Mouse (Mus musculus) skeletal muscle tissue, adult 2 months (tissue): Measurements from ENCODE around the gene Suz12.
A peak's percentile ranks its signal among the peaks of the same experiment; 100 is the strongest.
"Not testable (repeated sequence)": the region's sequence is repeated elsewhere in the genome, so short reads cannot be mapped to it uniquely, and the experiment has no call there.

Experiments used
- DNase-seq: peaks from one replicate; pipeline ENCODE4 v3.0.0-alpha.2; 2012; ENCODE audit warnings: low read depth, low spot score

The Suz12 gene

DNA sequence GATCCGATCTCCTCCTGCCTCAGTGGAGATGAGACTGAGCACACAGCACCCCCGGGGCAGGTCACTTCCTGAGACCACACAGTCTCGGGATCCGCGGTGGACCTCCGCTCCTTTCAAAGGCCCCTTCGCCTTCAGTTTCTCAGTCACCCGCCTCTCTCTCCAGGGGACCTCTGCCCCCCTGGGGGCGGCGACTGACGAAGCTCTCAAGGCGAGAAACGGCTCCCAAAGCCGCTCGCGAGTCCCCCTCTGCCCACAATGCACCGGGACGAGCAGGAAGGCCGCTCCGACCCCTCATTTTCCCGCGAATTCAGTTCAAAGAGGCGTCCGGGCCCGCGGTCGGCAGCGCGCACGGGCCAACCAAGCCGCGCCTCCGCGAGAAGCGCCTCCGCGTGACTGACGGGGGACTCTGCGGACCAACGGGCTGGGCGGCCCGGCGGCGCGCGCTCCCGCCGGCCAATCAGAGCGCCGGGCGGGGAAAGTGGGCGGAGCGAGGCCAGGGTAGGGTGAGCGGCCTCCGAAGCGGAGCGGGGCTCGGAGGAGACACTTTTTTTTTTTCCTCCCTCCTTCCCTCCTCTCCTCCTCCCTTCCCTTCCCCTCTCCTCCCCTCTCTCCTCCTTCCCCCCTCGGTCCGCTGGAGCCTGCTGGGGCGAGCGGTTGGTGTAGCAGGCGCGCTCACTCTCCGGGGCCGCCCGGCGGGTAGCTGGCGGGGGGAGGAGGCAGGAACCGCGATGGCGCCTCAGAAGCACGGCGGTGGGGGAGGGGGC is at the start of gene Suz12:
TSS of gene Suz12 (plus strand) at position 515 of the 764 bp plus-strand sequence.
- peak; percentile 89 for DNase-seq

DNA sequence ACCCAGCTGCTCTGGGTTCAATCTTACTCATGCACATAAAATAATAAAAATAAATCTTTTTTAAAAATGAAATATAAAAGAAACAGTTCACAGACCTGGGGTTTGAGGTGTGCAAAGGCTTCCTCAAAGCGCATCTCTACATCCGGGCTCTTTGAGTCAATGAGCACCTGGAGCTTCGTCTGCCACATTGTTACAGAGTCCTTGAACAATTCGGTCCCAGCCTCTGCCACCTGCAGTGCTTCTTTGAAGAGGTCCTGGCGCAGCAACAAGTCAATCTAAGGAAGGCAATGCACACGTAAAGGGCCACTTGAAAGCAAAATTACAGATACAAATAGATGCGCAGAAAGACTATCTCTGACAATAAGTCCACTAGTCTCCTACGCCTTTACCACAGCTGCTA is 49.8 kb upstream of the Suz12 start:
- DNase-seq: no peak

DNA sequence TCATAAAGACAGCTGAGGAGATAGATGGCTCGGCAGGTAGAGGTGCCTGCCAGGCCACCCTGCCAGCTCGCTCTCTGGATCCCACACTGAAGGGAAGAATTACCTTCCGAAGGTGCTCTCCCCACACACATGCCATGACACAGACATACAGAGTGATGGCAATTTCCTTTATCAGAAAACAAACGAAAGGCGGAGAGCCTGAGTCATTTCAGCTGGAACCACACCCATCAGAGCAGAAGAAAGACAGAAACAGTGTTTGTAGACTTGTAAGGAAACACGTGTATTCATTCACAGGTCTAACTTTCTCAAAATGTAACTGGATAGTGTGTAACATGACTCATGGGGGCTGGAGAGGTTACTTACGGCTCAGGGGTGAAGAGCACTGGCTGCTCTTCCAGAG is 49.3 kb upstream of the Suz12 start:
- no peak for DNase-seq

DNA sequence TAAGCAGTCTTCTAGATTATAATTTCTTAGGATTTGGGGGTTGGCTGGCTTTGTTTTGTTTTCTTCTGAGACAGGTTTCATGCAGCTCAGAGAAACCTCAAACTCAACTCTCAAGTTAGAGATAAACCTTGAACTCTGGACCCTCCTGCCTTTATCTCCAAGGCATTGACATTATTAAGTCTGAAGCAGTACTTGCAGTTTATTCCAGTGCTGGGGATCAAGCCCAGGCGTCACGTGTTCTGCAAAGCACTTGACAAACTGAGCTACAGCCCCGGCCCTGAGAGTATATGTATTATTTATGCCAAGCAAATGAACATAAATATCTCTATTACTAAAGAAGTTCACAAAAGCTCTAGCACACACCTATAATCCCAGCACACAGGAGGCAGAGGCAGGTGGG is 45.6 kb upstream of the Suz12 start:
- DNase-seq: no peak

DNA sequence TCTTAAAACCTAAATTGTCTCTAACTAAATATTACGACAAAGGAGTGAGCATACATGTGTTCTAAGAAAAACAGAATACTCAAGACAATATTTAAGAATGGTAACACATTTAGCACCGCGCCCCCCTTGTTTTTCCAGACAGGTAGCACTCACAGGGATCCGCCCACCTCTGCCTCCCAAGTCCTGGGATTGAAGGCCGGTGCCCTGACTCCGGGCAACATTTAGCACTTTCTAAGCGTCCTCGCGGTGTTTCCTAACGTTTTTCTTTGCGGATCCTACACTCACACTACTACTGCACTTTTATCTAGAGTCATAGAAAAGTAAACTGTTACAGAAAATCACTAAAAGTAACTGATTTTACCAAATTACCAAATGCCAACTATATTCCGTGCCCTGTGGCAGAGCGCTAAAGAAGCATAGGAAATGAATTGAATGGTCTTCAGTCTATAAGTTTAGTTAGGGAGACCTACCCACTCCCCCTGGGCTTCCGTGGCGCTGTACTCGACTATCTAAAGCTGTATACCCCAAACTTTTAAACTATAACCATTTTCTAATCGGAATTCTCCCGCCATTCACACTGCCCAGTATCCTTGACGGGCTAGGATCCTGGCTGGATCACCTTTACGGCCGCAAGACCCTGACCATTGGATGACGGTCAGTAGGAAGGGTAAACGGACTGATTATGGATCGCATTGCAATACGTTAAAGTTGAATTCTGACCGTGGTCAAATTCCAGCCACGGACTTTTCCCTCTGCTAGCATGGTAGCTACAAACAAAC is 31.4 kb upstream of the Suz12 start:
- DNase-seq: no peak

GRCm38 (mm10) chr11:79962125-79962876 is 30.6 kb upstream of the Suz12 start, which contains the start of gene Utp6:
Gene Utp6, minus strand, starts transcription at chr11:79962390.
- peak; percentile 96 for DNase-seq

- no peak for DNase-seq
These were observed 30.1 kb upstream of the Suz12 start for GRCm38 (mm10) chr11:79962877-79963183.

DNA sequence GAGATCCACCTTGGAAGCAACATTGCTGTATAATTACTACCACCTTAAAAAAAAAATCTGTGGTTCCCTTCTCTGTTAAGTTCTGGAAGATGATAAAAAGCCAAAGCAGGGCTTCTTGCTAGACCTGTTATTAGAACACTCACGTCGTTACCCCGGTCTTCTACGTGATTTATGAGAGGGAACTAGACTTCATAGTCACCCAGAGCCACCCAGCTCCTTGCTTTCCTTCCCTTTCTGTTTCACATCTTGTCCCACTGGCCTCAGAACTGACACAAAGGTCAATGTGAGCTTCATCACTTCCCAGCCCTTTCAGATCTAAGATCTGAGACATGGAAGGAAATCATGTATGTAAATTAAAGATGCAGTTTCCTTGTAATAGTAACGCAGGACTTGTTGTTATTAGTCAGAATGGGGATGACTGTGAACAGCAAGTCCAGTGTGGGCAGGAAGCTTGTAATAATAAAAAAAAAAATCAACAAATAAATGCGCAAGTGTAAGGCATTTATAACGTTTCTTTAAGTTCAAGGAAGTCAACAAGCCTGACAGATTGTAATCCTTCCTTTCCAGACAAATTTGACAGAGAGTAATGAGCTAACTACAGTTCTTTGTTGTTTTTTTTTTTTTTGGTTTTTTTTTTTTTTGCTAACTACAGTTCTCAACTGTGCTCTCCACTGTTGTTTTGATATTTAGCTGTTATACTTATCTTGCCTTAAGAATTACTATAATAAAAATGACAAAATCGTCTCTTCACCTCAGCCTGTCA is 29.5 kb upstream of the Suz12 start:
- DNase-seq: no peak

- no peak for DNase-seq
These were observed 27.0 kb upstream of the Suz12 start for GRCm38 (mm10) chr11:79965896-79966295.

DNA sequence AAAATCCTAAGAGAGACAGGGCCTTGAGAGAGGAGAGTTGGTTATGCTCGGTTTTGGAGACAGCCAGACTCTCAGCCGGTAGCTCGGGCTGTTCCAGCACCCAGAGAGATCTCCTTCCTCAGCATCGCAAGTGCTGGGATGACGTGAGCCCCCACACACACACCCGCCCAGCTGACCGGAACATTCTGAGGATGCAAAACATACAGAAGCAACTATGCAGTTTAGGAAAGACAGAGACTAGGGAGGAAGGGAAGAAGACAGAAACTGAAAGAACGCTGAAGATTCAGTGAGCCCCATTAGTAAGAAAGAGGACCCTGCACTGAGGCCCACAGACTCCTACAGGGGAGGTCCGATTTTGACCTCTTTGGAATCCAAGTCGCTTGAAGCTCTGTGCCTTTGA is 25.2 kb upstream of the Suz12 start:
- DNase-seq: no peak

DNA sequence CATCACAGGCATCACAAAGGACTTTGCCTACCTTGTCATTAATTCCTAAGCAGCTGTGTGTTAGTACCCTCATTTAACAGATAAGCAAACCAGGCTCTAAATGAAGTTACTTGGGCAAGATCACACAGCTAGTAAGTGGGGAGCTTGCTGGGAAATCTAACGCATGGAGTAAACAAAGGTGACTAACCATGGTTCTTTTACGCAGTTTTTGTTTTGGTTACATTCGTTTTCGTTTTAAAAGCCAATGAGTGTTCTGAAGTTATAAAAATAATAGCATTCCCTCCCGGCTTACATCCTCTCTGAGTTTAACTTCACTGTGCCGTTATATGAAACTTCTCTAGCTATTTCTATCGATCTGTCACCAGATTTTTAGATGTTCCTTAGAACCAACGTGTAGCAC is 19.8 kb upstream of the Suz12 start:
- no peak for DNase-seq

- DNase-seq: no peak
These were observed 19.1 kb upstream of the Suz12 start for GRCm38 (mm10) chr11:79973626-79974476.

- no peak for DNase-seq
These were observed 17.5 kb upstream of the Suz12 start for GRCm38 (mm10) chr11:79975377-79975776.

GRCm38 (mm10) chr11:79976222-79976621 is 16.7 kb upstream of the Suz12 start:
- DNase-seq: no peak

DNA sequence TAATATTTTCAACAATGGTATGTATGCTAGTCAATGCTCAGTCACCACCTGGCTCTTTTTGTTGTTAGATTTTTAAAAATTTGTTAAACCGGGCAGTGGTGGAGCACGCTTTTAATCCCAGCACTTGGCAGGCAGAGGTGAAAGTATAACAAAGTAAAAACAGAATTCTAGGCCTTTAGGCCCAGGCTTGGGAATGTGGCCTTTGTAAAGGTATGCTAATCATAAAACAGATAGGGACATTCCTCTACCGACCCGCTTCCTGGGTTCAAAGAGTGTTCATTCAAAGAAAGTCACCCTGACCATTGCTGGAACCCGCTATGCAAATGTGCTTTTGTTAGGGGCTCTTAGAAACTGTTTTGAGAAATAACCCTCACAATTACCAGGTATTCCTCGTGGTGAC is 16.3 kb upstream of the Suz12 start:
- not testable (repeated sequence) for DNase-seq

DNA sequence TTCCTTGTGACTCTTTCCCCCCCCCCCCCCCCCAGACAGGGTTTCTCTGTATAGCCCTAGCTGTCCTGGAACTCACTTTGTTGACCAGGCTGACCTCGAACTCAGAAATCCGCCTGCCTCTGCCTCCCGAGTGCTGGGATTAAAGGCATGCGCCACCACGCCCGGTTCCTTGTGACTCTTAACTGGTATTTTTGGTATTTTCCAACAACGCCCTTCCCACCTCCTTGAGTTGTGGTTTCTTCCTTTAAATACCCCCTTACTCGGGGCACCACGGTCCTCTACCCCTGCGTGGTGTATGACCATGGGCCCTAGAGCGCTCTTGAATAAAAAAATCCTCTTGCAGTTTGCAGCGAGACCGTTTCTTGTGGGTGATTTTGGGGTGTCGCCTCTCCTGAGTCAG is 15.8 kb upstream of the Suz12 start:
- not testable (repeated sequence) for DNase-seq

DNA sequence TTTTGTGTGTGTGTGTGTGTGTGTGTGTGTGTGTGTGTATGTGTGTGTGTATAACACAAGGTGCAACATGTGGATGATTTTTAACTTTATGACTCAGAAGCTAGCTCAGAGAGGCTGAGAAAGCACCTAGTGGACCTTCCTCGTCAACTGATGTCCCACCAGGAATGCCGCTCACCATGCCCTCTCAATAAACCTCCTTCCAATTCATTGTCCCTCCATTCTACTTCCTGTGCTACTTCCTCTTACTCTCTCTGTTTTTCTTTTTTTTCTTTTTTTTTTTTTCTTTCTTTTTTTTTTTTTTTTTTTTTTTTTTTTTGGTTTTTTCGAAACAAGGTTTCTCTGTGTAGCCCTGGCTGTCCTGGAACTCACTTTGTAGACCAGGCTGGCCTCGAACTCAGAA is 15.2 kb upstream of the Suz12 start:
- DNase-seq: not testable (repeated sequence)

GRCm38 (mm10) chr11:79986886-79987285 is 6.0 kb upstream of the Suz12 start:
- no peak for DNase-seq

GRCm38 (mm10) chr11:79987896-79988295 is 5.0 kb upstream of the Suz12 start:
- no peak for DNase-seq

DNA sequence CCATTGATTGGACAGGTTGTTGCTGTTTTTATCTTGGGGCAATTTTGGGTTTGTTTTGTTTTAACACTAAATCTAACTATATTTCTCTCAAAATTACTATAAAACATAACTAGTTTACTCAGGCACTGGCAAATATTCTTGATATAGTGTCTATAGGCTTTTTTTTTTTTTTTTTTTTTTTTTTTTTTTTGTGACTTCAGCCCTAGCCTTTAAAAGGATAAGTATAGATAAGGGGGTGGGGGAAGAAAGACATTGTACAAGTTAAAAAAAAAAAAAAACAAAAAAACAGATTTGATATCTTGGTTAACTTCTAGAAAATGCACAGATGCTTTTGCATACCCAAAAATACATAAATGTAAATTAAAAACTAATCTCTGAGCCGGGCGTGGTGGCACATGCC is 2.8 kb upstream of the Suz12 start:
- no peak for DNase-seq

DNA sequence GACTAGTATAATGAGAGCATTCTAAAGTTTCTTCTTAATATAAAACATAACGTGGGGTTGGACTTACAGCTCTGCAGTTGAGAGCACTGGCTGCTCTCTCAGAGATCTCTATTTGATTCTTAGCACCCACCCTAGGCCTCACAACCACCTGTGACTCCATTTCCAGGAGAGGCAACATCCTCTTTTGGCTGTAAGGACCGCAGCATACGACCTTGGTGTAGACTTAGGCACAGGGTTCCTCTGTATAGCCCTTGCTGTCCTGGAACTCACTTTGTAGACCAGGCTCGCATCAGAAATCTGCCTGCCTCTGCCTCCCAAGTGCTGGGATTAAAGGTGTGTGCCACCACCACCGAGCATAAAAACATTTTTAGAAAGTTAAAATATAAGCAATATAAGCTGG is 1.3 kb upstream of the Suz12 start:
- no peak for DNase-seq
